Mouse (Mus musculus) bone marrow, adult 2 months (tissue): Measurements from ENCODE around the gene Msh4. TPM values are rescaled to one million over a fixed set of nuclear protein-coding genes. Genes with fewer than 3 reads are reported as not detected.
"Not testable (repeated sequence)": the region's sequence is repeated elsewhere in the genome, so short reads cannot be mapped to it uniquely, and the experiment has no call there.

ENCODE experiments used
- H3K27ac ChIP-seq: fragments of 200-500 bp; 2 replicates; pipeline ENCODE4 v1.5.1; 2012; ENCODE audit warnings: low read depth, mild to moderate bottlenecking, control low read depth, inconsistent platforms, low read length; ENCODE audit not compliant: control insufficient read depth, poor library complexity, insufficient read depth
- H3K4me1 ChIP-seq: fragments of 200-500 bp; 2 replicates; pipeline ENCODE4 v1.6.1; 2011; ENCODE audit warnings: low read length; ENCODE audit not compliant: control insufficient read depth, insufficient read depth
- H3K4me3 ChIP-seq: fragments of 200-500 bp; replicated peaks from 2 replicates; pipeline ENCODE3; 2011; ENCODE audit warnings: mild to moderate bottlenecking, low read depth, low read length, control low read depth; ENCODE audit not compliant: control insufficient read depth
- CTCF ChIP-seq: fragments of 200-500 bp; IDR thresholded peaks from 2 replicates; pipeline ENCODE4 v1.5.1; 2011; ENCODE audit warnings: low read length, control low read depth; ENCODE audit not compliant: control insufficient read depth, insufficient read depth
- POLR2A ChIP-seq: fragments of 200-500 bp; IDR thresholded peaks from 2 replicates; pipeline ENCODE4 v1.6.1; 2011; ENCODE audit warnings: low read depth, mild to moderate bottlenecking, control low read depth, low read length, borderline replicate concordance; ENCODE audit not compliant: control insufficient read depth
- WGBS: fragments of 180-500 bp; shearing (Covaris S2); methylation state at CpG from one replicate; pipeline ENCODE4 v1.1.7; 2018; 5-methylcytosine and 5-hydroxymethylcytosine counted together
- polyA plus RNA-seq: library from polyadenylated mRNA; stranded (reverse); fragments of >200 nt; gene quantifications from 2 replicates; pipeline ENCODE4 v1.2.4, GENCODE M21; 2011; ENCODE audit warnings: low replicate concordance; ENCODE audit not compliant: missing spikeins, insufficient read depth, insufficient read length

Msh4 gene
- polyA plus RNA-seq, 1 experiment, result not detected

- no peak overlapping the region for H3K27ac ChIP-seq
- 48% methylated on average over 7 of the region's 7 CpGs for WGBS
- H3K4me1 ChIP-seq, result peaks cover 6% of the 10 kb centered on the region
- TF ChIP-seq CTCF (peak; percentile 96), POLR2A (no peak)
- H3K4me3 ChIP-seq, result no peak overlapping the region
Observed at GRCm38 (mm10) chr3:153835455-153836086, 70.4 kb downstream of the Msh4 start.

GRCm38 (mm10) chr3:153834071-153834470 lies 71.9 kb downstream of the Msh4 start:
- Histone ChIP-seq H3K4me1 (peaks cover 6% of the 10 kb centered on the region), H3K27ac (no peak overlapping the region)

GRCm38 (mm10) chr3:153832654-153832945 lies 73.3 kb downstream of the Msh4 start:
- H3K4me1 ChIP-seq, result peaks cover 6% of the 10 kb centered on the region
- 92% methylated on average over 6 of the region's 6 CpGs for WGBS
- no peak overlapping the region for H3K4me3 ChIP-seq
- TF ChIP-seq CTCF (no peak), POLR2A (no peak)
- peak overlapping the region; percentile 61; the same call in 1 of the 2 replicates for H3K27ac ChIP-seq

More at GRCm38 (mm10) chr3:153834071-153834470, 71.9 kb downstream of the Msh4 start:
- TF ChIP-seq POLR2A, result no peak
- no peak for TF ChIP-seq CTCF
- H3K4me3 ChIP-seq, result no peak overlapping the region
- 87% methylated on average over 4 of the region's 4 CpGs for WGBS

- peak overlapping the region; percentile 61 for H3K27ac ChIP-seq
- 53% methylated on average over 4 of the region's 4 CpGs for WGBS
- peaks cover 6% of the 10 kb centered on the region for H3K4me1 ChIP-seq
- no peak for TF ChIP-seq CTCF
- no peak for TF ChIP-seq POLR2A
- no peak overlapping the region for H3K4me3 ChIP-seq
Observed at GRCm38 (mm10) chr3:153831873-153832653, 73.9 kb downstream of the Msh4 start.

GRCm38 (mm10) chr3:153831014-153831872 lies 74.7 kb downstream of the Msh4 start:
- Histone ChIP-seq H3K4me3 (no peak overlapping the region), H3K4me1 (peaks cover 6% of the 10 kb centered on the region), H3K27ac (peak overlapping the region; percentile 61)
- WGBS, result 41% methylated on average over 11 of the region's 11 CpGs
- TF ChIP-seq POLR2A (no peak), CTCF (peak; percentile 80)

GRCm38 (mm10) chr3:153829788-153830187 lies 76.2 kb downstream of the Msh4 start:
- H3K4me1 ChIP-seq, H3K4me3 ChIP-seq, H3K27ac ChIP-seq: not testable (repeated sequence)
- 68% methylated on average over 3 of the region's 3 CpGs for WGBS

GRCm38 (mm10) chr3:153826616-153827015 lies 79.3 kb downstream of the Msh4 start:
- Histone ChIP-seq H3K4me3 (no peak overlapping the region), H3K4me1 (peaks cover 4% of the 10 kb centered on the region), H3K27ac (no peak overlapping the region)
- TF ChIP-seq POLR2A (no peak), CTCF (no peak)
- 58% methylated on average over 6 of the region's 6 CpGs for WGBS

GRCm38 (mm10) chr3:153825197-153825596 lies 80.7 kb downstream of the Msh4 start:
- H3K4me3 ChIP-seq, result no peak overlapping the region
- H3K4me1 ChIP-seq, result peaks cover 1% of the 10 kb centered on the region; the same call in 1 of the 2 replicates
- WGBS, result 77% methylated on average over 10 of the region's 10 CpGs
- no peak overlapping the region for H3K27ac ChIP-seq
- TF ChIP-seq POLR2A (no peak), CTCF (no peak)
